Mouse (Mus musculus): ENCODE data around the gene Plppr3.

- TF ChIP-seq HCFC1 (IDR thresholded peaks at IDR 0.05; ENCODE audit: borderline replicate concordance, insufficient read depth, low read length) (no peak), ZNF384 (IDR thresholded peaks at IDR 0.05; ENCODE audit: low read depth, low read length) (no peak), CHD2 (IDR thresholded peaks at IDR 0.05; ENCODE audit: low read depth, low read length) (no peak)
Measured at GRCm38 (mm10) chr10:79821731-79822130, 52.7 kb downstream of the Plppr3 start.
